ENCODE assay signal across 8 mouse cellular contexts in the genomic region with DNA sequence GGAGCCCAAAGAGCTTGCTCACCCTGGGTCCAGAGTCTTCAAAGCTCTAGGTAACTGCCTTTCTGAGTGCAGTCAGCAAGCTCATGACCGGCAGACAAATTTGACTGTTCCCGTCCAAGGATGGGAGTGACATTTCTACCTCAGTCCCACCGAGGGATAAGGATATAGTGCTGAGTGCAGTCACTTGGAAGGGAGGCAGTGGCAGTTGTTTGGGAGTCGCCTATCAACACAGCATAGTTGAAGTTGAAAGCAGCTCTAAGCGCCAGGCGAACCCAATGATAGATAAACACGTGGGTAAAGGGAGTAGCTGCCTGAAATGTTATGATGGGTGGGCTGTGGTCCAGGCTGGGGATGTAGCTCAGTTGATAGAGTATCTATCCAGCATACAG. TPM values are rescaled to one million over a fixed set of nuclear protein-coding genes. Genes with fewer than 3 reads are reported as not detected.
A peak's percentile ranks its signal among the peaks of the same experiment; 100 is the strongest.
DNase-seq lines count a peak whose midpoint lies in the region; ATAC-seq and TF ChIP-seq lines count a peak whose summit lies in the region.

No protein-coding gene starts in this region.

- peaks cover 7 to 21% of the 10 kb centered on the region in 2 experiments; a peak in 3 of 4 replicates for H3K4me1 ChIP-seq in CH12.LX (ENCODE audit: control insufficient read depth in 1 of 2, insufficient read depth in 2 of 2)
- no peaks in the 10 kb centered on the region for H3K4me1 ChIP-seq in forebrain, postnatal 0 days (ENCODE audit: insufficient read depth)
- peaks cover 5% of the 10 kb centered on the region for H3K4me1 ChIP-seq in liver, embryonic 16.5 days (ENCODE audit: control insufficient read depth, low read depth, low read length)

- H3K27ac ChIP-seq in CH12.LX (ENCODE audit: insufficient read depth, low read depth): no peak overlapping the region
- H3K27ac ChIP-seq in forebrain, postnatal 0 days (ENCODE audit: low read depth, low read length): no peak overlapping the region
- H3K27ac ChIP-seq in liver, embryonic 16.5 days (ENCODE audit: low read length): no peak overlapping the region

- WGBS in forebrain, postnatal 0 days: 29% methylated on average over 7 of the region's 7 CpGs
- WGBS in liver, embryonic 16.5 days (ENCODE audit: insufficient replicate concordance): 23% methylated on average over 7 of the region's 7 CpGs

- no peak overlapping the region for H3K9ac ChIP-seq in CH12.LX (ENCODE audit: insufficient read depth, low read depth)
- no peak overlapping the region for H3K9ac ChIP-seq in forebrain, postnatal 0 days
- H3K9ac ChIP-seq in liver, embryonic 16.5 days (ENCODE audit: low read depth, low read length): no peak overlapping the region

- no peaks in the 10 kb centered on the region for H3K9me3 ChIP-seq in CH12.LX (replicated peaks; ENCODE audit: low read length)
- H3K9me3 ChIP-seq in forebrain, postnatal 0 days (ENCODE audit: low read length): no peaks in the 10 kb centered on the region
- no peaks in the 10 kb centered on the region for H3K9me3 ChIP-seq in liver, embryonic 16.5 days (replicated peaks; ENCODE audit: control insufficient read depth, low read length)

- H3K4me3 ChIP-seq in CH12.LX (replicated peaks in 1 of 3; ENCODE audit: low read depth in 2 of 3, low read length in 2 of 3, poor library complexity in 1 of 3): peak overlapping the region in 1 of 3 experiments; percentile 47
- H3K4me3 ChIP-seq in forebrain, postnatal 0 days (ENCODE audit: low read depth, low read length): peak overlapping the region; percentile 35
- H3K4me3 ChIP-seq in liver, embryonic 16.5 days (ENCODE audit: low read depth, low read length): peak overlapping the region; percentile 64

- no peak for TF ChIP-seq CTCF in CH12.LX (conservative IDR thresholded peaks at IDR 0.05 in 1 of 2, IDR thresholded peaks at IDR 0.05 in 1 of 2; ENCODE audit: low read depth in 2 of 2, low read length in 2 of 2)
- TF ChIP-seq CTCF in forebrain, postnatal 0 days (IDR thresholded peaks at IDR 0.05; ENCODE audit: low read depth): no peak

- no peak for TF ChIP-seq RAD21 in CH12.LX (IDR thresholded peaks at IDR 0.05; ENCODE audit: low read depth, low read length)

- DNase-seq in cerebellum, adult 8-10 months: peak; percentile 6
- DNase-seq in cerebellum, adult 9-10 months: no peak
- no peak for DNase-seq in CH12.LX (ENCODE audit: extremely low read depth)
- DNase-seq in forebrain, postnatal 0 days: peak; percentile 12
- no peak for DNase-seq in adrenal gland, adult 2 months
- DNase-seq in c-Kit-positive CD71-positive TER-119-positive erythroid progenitor cells, embryonic 14.5 days (ENCODE audit: low spot score): no peak
- no peak for DNase-seq in urinary bladder, postnatal 36 days (ENCODE audit: low spot score in 2 of 2)

- H3K79me2 ChIP-seq in CH12.LX (replicated peaks; ENCODE audit: control insufficient read depth, extremely low read depth, insufficient read depth, poor library complexity, severe bottlenecking): no peaks in the 10 kb centered on the region

- H3K4me2 ChIP-seq in CH12.LX (ENCODE audit: insufficient read depth, low read depth, poor library complexity, severe bottlenecking): no peak overlapping the region
- H3K4me2 ChIP-seq in forebrain, postnatal 0 days (ENCODE audit: low read depth): peak overlapping the region; percentile 48
- H3K4me2 ChIP-seq in liver, embryonic 16.5 days (ENCODE audit: low read depth, low read length): peak overlapping the region; percentile 68

- dilution Hi-C loops in CH12.LX (cut with MboI; ENCODE audit: extremely low pct_ligation_motif_present, extremely low pct_unique_long_range_greater_than_20kb, low sequenced_read_pairs): no loop called here

- H3K27me3 ChIP-seq in CH12.LX (replicated peaks): no peaks in the 10 kb centered on the region
- no peaks in the 10 kb centered on the region for H3K27me3 ChIP-seq in forebrain, postnatal 0 days (ENCODE audit: insufficient read depth, low read length)
- no peaks in the 10 kb centered on the region for H3K27me3 ChIP-seq in liver, embryonic 16.5 days (ENCODE audit: control insufficient read depth, insufficient read depth, low read depth, low read length)

- in situ Hi-C loops in CH12.LX (cut with MboI; ENCODE audit: low pct_ligation_motif_present, low pct_unique_long_range_greater_than_20kb, low sequenced_read_pairs): no loop called here

- TF ChIP-seq EP300 in CH12.LX (IDR thresholded peaks at IDR 0.05; ENCODE audit: low read length): no peak

- no peak for TF ChIP-seq POLR2A in CH12.LX (IDR thresholded peaks at IDR 0.05; ENCODE audit: low read depth, low read length)

- ATAC-seq in forebrain, postnatal 0 days: peak; percentile 33
- ATAC-seq in liver, embryonic 16.5 days (ENCODE audit: low read depth): no peak

- H3K36me3 ChIP-seq in CH12.LX (replicated peaks in 1 of 2; ENCODE audit: control insufficient read depth in 1 of 2, insufficient read depth in 1 of 2, low read length in 1 of 2): peaks cover 11 to 42% of the 10 kb centered on the region in 2 experiments
- 0 out of 2 replicates have a peak, but pooled peaks cover 3% of the 10 kb centered on the region for H3K36me3 ChIP-seq in forebrain, postnatal 0 days (ENCODE audit: insufficient read depth)
- H3K36me3 ChIP-seq in liver, embryonic 16.5 days (ENCODE audit: control insufficient read depth, insufficient read depth): no peaks in the 10 kb centered on the region

TF ChIP-seq in CH12.LX, 34 proteins besides CTCF, POLR2A, EP300 and RAD21:
- 0 out of 2 replicates have a peak, but pooled peaks have one; percentile 14 for TF ChIP-seq NELFE (IDR thresholded peaks at IDR 0.05; ENCODE audit: low read depth, low read length)
- TF ChIP-seq MXI1 (IDR thresholded peaks at IDR 0.05; ENCODE audit: low read depth, low read length): no peak
TF ChIP-seq in CH12.LX: peak in this region for 1.

RNA-seq across cellular contexts. Expression of a gene that starts 52.5 kb away (rescaled TPM):
- total RNA-seq in CH12.LX (2012; rRNA removed) (4.8 and 5.3 TPM in 2 replicates), CH12.LX (2014; rRNA removed) (0.82 and 1.4 TPM in 2 replicates)
- 10.1 and 12.4 TPM in 2 replicates for polyA plus RNA-seq in CH12.LX (2012; ENCODE audit: insufficient read length, low read depth)
- 0.54 and 1.8 TPM in 2 replicates for total RNA-seq in forebrain, postnatal 0 days (2014; rRNA removed)
- 0.13 and 0.24 TPM in 2 replicates for polyA plus RNA-seq in forebrain, postnatal 0 days (2015; fragmentation: Nextera tagmentation; extraction: Ambion mirVana)
- 1.9 and 2.8 TPM in 2 replicates for polyA plus RNA-seq in liver, embryonic 16.5 days (2015; fragmentation: Nextera tagmentation; extraction: Ambion mirVana)
- 10 to 100 TPM in 1 of 2 experiments, 1 to 10 TPM in 1; 8.2 to 19.1 TPM for total RNA-seq in adrenal gland, adult 2 months (2021)
- 8.1 and 13.5 TPM in 2 replicates for polyA plus RNA-seq in adrenal gland, adult 2 months (2012; rRNA removed)

Comparison
In these comparisons a context has a peak if more than half of its experiments do, and no peak if none do; other contexts are left out.
1. DNase-seq: peak in cerebellum, adult 8-10 months (single experiment) and forebrain, postnatal 0 days (single experiment); none in cerebellum, adult 9-10 months (single experiment), CH12.LX (single experiment), adrenal gland, adult 2 months (single experiment), c-Kit-positive CD71-positive TER-119-positive erythroid progenitor cells, embryonic 14.5 days (single experiment) and urinary bladder, postnatal 36 days (0 of 2).